Mouse (Mus musculus) granulocyte monocyte progenitor cell, adult 5-6 weeks (primary cell): ENCODE results near the gene Acot9. TPM values are rescaled to one million over a fixed set of nuclear protein-coding genes. Genes with fewer than 3 reads are reported as not detected.

Source experiments
- total RNA-seq, 2 experiments: library from RNA; stranded (forward) in 1 of 2; stranded (reverse) in 1 of 2; fragments of 200-712, 200-1000 nt in 1 of 2; fragments of >200 nt in 1 of 2; fragmentation: Nextera tagmentation in 1 of 2; gene quantifications; 2 replicates each; pipeline ENCODE4 v1.2.3; 2014 to 2017

Acot9 gene
- total RNA-seq, 2 experiments from 2014 or later = 43.2 to 74.7 TPM

Other genes starting within 250 kb of the Acot9 start
- gene Magea5, start 199.3 kb upstream of the Acot9 start, total RNA-seq (2014; fragmentation: Nextera tagmentation) = not detected in 2 replicates
- not detected in 2 replicates for gene Magea5, start 199.3 kb upstream of the Acot9 start, total RNA-seq (2017)
- gene Magea1, start 172.7 kb upstream of the Acot9 start, total RNA-seq (2014; fragmentation: Nextera tagmentation) = not detected in 2 replicates
- not detected in 2 replicates for gene Magea1, start 172.7 kb upstream of the Acot9 start, total RNA-seq (2017)
- not detected in 2 replicates for gene Magea2, start 168.8 kb upstream of the Acot9 start, total RNA-seq (2014; fragmentation: Nextera tagmentation)
- gene Magea2, start 168.8 kb upstream of the Acot9 start, total RNA-seq (2017) = not detected in 2 replicates
- not detected in 2 replicates for gene Cldn34b2, start 134.0 kb upstream of the Acot9 start, total RNA-seq (2014; fragmentation: Nextera tagmentation)
- gene Cldn34b2, start 134.0 kb upstream of the Acot9 start, total RNA-seq (2017) = not detected in 2 replicates
- 129 and 147 TPM in 2 replicates for gene Sat1, start 46.0 kb upstream of the Acot9 start, total RNA-seq (2014; fragmentation: Nextera tagmentation)
- 321 and 354 TPM in 2 replicates for gene Sat1, start 46.0 kb upstream of the Acot9 start, total RNA-seq (2017)
- 38.6 and 49.1 TPM in 2 replicates for gene Prdx4, start 78.3 kb downstream of the Acot9 start, total RNA-seq (2014; fragmentation: Nextera tagmentation)
- gene Prdx4, start 78.3 kb downstream of the Acot9 start, total RNA-seq (2017) = 35.9 and 40.9 TPM in 2 replicates